Mouse (Mus musculus) myocyte (in vitro differentiated cells): ENCODE measurements around the gene Gm20538. TPM values are rescaled to one million over a fixed set of nuclear protein-coding genes. Genes with fewer than 3 reads are reported as not detected.

ENCODE experiments used
- H3K27me3 ChIP-seq: one replicate; pipeline ENCODE4 v1.6.1; 2011; ENCODE audit not compliant: control insufficient read depth, insufficient read depth, insufficient read length
- H3K36me3 ChIP-seq: one replicate; pipeline ENCODE4 v1.6.1; 2011; ENCODE audit not compliant: control insufficient read depth, insufficient read depth
- H3K4me2 ChIP-seq: one replicate; pipeline ENCODE4 v1.6.1; 2011; ENCODE audit warnings: low read depth, control low read depth
- H3K4me3 ChIP-seq: one replicate; pipeline ENCODE4 v1.5.1; 2011; ENCODE audit warnings: mild to moderate bottlenecking, control low read depth, moderate library complexity
- H3K79me2 ChIP-seq: one replicate; pipeline ENCODE4 v1.6.1; 2011; ENCODE audit not compliant: control insufficient read depth, insufficient read depth
- H3ac ChIP-seq: one replicate; pipeline ENCODE4 v1.6.1; 2011; ENCODE audit not compliant: control insufficient read depth, insufficient read length
- CEBPB ChIP-seq: IDR thresholded peaks from 2 replicates; pipeline ENCODE4 v1.6.1; 2011; ENCODE audit warnings: mild to moderate bottlenecking, moderate library complexity; ENCODE audit not compliant: poor library complexity, insufficient read depth, severe bottlenecking
- E2F4 ChIP-seq: IDR thresholded peaks from one replicate; pipeline ENCODE4 v1.6.1; 2011; ENCODE audit warnings: mild to moderate bottlenecking, control low read depth, moderate library complexity; ENCODE audit not compliant: insufficient read depth
- MAX ChIP-seq: IDR thresholded peaks from one replicate; pipeline ENCODE4 v1.6.1; 2011; ENCODE audit warnings: low read depth, mild to moderate bottlenecking, control low read depth
- MYOD1 ChIP-seq, 3 experiments: IDR thresholded peaks; one replicate each; pipeline ENCODE4 v1.6.1; 2011; ENCODE audit warnings: control low read depth in 2 of 3, low read depth in 2 of 3, mild to moderate bottlenecking in 2 of 3, moderate library complexity in 1 of 3; ENCODE audit not compliant: insufficient read length in 2 of 3, control insufficient read depth in 1 of 3
- MYOG ChIP-seq, 3 experiments: IDR thresholded peaks; one replicate each; pipeline ENCODE4 v1.6.1; 2011; ENCODE audit warnings: control low read depth in 2 of 3, low read depth in 2 of 3, mild to moderate bottlenecking in 2 of 3; ENCODE audit not compliant: insufficient read length in 2 of 3, control insufficient read depth in 1 of 3, insufficient read depth in 1 of 3
- POLR2A ChIP-seq: IDR thresholded peaks from one replicate; pipeline ENCODE4 v1.6.1; 2011; ENCODE audit warnings: low read depth, mild to moderate bottlenecking, control low read depth, moderate library complexity; ENCODE audit not compliant: insufficient read length
- POLR2AphosphoS2 ChIP-seq: IDR thresholded peaks from one replicate; pipeline ENCODE4 v1.6.1; 2011; ENCODE audit warnings: low read depth, control low read depth; ENCODE audit not compliant: insufficient read length
- REST ChIP-seq: IDR thresholded peaks from one replicate; pipeline ENCODE4 v1.6.1; 2011; ENCODE audit warnings: mild to moderate bottlenecking, control low read depth, moderate library complexity; ENCODE audit not compliant: insufficient read depth, insufficient read length
- SRF ChIP-seq: IDR thresholded peaks from one replicate; pipeline ENCODE4 v1.6.1; 2011; ENCODE audit warnings: low read depth; ENCODE audit not compliant: control insufficient read depth, insufficient read length
- TCF12 ChIP-seq: IDR thresholded peaks from one replicate; pipeline ENCODE4 v1.6.1; 2011; ENCODE audit warnings: mild to moderate bottlenecking, control low read depth; ENCODE audit not compliant: poor library complexity, insufficient read depth, severe bottlenecking
- TCF3 ChIP-seq: IDR thresholded peaks from one replicate; pipeline ENCODE4 v1.6.1; 2011; ENCODE audit warnings: low read depth, control low read depth; ENCODE audit not compliant: insufficient read length
- USF1 ChIP-seq: IDR thresholded peaks from one replicate; pipeline ENCODE4 v1.6.1; 2011; ENCODE audit warnings: low read depth, mild to moderate bottlenecking, control low read depth, moderate library complexity
- polyA plus RNA-seq: library from polyadenylated mRNA; unstranded; fragments of >200 nt; fragmentation: generic; extraction: Trizol; gene quantifications from one replicate; pipeline ENCODE4 v1.2.1, GENCODE M21; 2012; ENCODE audit warnings: missing spikeins

Gm20538 gene
- polyA plus RNA-seq, 1 experiment = not detected

- TF ChIP-seq POLR2A = no peak
- TF ChIP-seq MYOD1 (IDR thresholded peaks at IDR 0.05; ENCODE audit: control insufficient read depth in 1 of 3, insufficient read length in 2 of 3, low read depth in 2 of 3) = no peak
- no peak for TF ChIP-seq E2F4
- TF ChIP-seq CEBPB = no peak
- no peak for TF ChIP-seq TCF3
- no peak for TF ChIP-seq SRF
- TF ChIP-seq USF1 = no peak
- TF ChIP-seq TCF12 = no peak
- Histone ChIP-seq H3K4me3 (no peak overlapping the region), H3ac (no peak overlapping the region), H3K36me3 (no peaks in the 10 kb centered on the region), H3K4me2 (no peak overlapping the region), H3K79me2 (no peaks in the 10 kb centered on the region), H3K27me3 (peaks cover 90% of the 10 kb centered on the region)
Measured at GRCm38 (mm10) chr19:44513054-44513833, 39.4 kb downstream of the Gm20538 start.

GRCm38 (mm10) chr19:44512601-44513000, 40.0 kb downstream of the Gm20538 start:
- Histone ChIP-seq H3K4me3 (no peak overlapping the region), H3K27me3 (peaks cover 89% of the 10 kb centered on the region), H3K4me2 (no peak overlapping the region), H3ac (no peak overlapping the region), H3K79me2 (no peaks in the 10 kb centered on the region), H3K36me3 (no peaks in the 10 kb centered on the region)
- TF ChIP-seq USF1 (no peak), SRF (no peak), POLR2A (no peak), MYOD1 (IDR thresholded peaks at IDR 0.05; ENCODE audit: control insufficient read depth in 1 of 3, insufficient read length in 2 of 3, low read depth in 2 of 3) (no peak)

GRCm38 (mm10) chr19:44511451-44512231, 41.0 kb downstream of the Gm20538 start:
- no peak overlapping the region for H3K4me3 ChIP-seq
- no peak overlapping the region for H3ac ChIP-seq
- H3K27me3 ChIP-seq = peaks cover 79% of the 10 kb centered on the region
- H3K4me2 ChIP-seq = no peak overlapping the region
- no peaks in the 10 kb centered on the region for H3K36me3 ChIP-seq
- no peaks in the 10 kb centered on the region for H3K79me2 ChIP-seq
- TF ChIP-seq REST (no peak), SRF (no peak), MAX (no peak), CEBPB (no peak), E2F4 (no peak), TCF3 (no peak), POLR2A (no peak), USF1 (no peak), POLR2AphosphoS2 (no peak), MYOG (IDR thresholded peaks at IDR 0.05; ENCODE audit: control insufficient read depth in 1 of 3, insufficient read depth in 1 of 3, insufficient read length in 2 of 3, low read depth in 2 of 3) (no peak), TCF12 (no peak), MYOD1 (IDR thresholded peaks at IDR 0.05; ENCODE audit: control insufficient read depth in 1 of 3, insufficient read length in 2 of 3, low read depth in 2 of 3) (no peak)

GRCm38 (mm10) chr19:44510534-44511175, 42.0 kb downstream of the Gm20538 start:
- TF ChIP-seq USF1 (no peak), E2F4 (no peak), MYOG (IDR thresholded peaks at IDR 0.05; ENCODE audit: control insufficient read depth in 1 of 3, insufficient read depth in 1 of 3, insufficient read length in 2 of 3, low read depth in 2 of 3) (no peak), SRF (no peak)
- Histone ChIP-seq H3K79me2 (no peaks in the 10 kb centered on the region), H3ac (no peak overlapping the region), H3K4me3 (no peak overlapping the region), H3K36me3 (no peaks in the 10 kb centered on the region), H3K27me3 (peaks cover 80% of the 10 kb centered on the region), H3K4me2 (no peak overlapping the region)

- Histone ChIP-seq H3K27me3 (peaks cover 48% of the 10 kb centered on the region), H3ac (no peak overlapping the region), H3K4me2 (no peak overlapping the region), H3K4me3 (no peak overlapping the region), H3K36me3 (no peaks in the 10 kb centered on the region), H3K79me2 (no peaks in the 10 kb centered on the region)
- TF ChIP-seq POLR2AphosphoS2 (no peak), MYOG (IDR thresholded peaks at IDR 0.05; ENCODE audit: control insufficient read depth in 1 of 3, insufficient read depth in 1 of 3, insufficient read length in 2 of 3, low read depth in 2 of 3) (no peak), SRF (no peak), REST (no peak), USF1 (no peak), TCF12 (no peak), MAX (no peak), E2F4 (no peak), POLR2A (no peak), CEBPB (no peak), TCF3 (no peak)
Measured at GRCm38 (mm10) chr19:44502741-44503140, 49.9 kb downstream of the Gm20538 start.
